Mouse (Mus musculus) cortical plate, adult 2 months (tissue): Measurements from ENCODE around the gene Celsr3. TPM values are rescaled to one million over a fixed set of nuclear protein-coding genes. Genes with fewer than 3 reads are reported as not detected.
A peak's percentile ranks its signal among the peaks of the same experiment; 100 is the strongest.

Source experiments
- H3K27ac ChIP-seq: fragments of 200-500 bp; 2 replicates; pipeline ENCODE4 v1.5.1; 2012; ENCODE audit warnings: low read length, control low read depth, inconsistent platforms; ENCODE audit not compliant: insufficient read depth
- H3K4me1 ChIP-seq: fragments of 200-500 bp; 2 replicates; pipeline ENCODE4 v1.6.1; 2011; ENCODE audit warnings: low read length; ENCODE audit not compliant: control insufficient read depth, insufficient read depth
- H3K4me3 ChIP-seq: fragments of 200-500 bp; 2 replicates; pipeline ENCODE4 v1.5.1; 2011; ENCODE audit warnings: mild to moderate bottlenecking, low read length, control low read depth; ENCODE audit not compliant: insufficient read depth
- CTCF ChIP-seq: fragments of 200-500 bp; IDR thresholded peaks from 2 replicates; pipeline ENCODE4 v1.5.1; 2011; ENCODE audit warnings: mild to moderate bottlenecking, control low read depth, low read length; ENCODE audit not compliant: insufficient read depth; ENCODE audit errors: extremely low read depth
- POLR2A ChIP-seq: fragments of 200-500 bp; IDR thresholded peaks from 2 replicates; pipeline ENCODE4 v1.6.1; 2011; ENCODE audit warnings: mild to moderate bottlenecking, low read length, control low read depth; ENCODE audit not compliant: insufficient read depth; ENCODE audit errors: extremely low read depth
- polyA plus RNA-seq: library from polyadenylated mRNA; depleted of rRNA; stranded (reverse); fragments of >200 nt; gene quantifications from 2 replicates; pipeline ENCODE4 v1.2.3, GENCODE M21; 2012; rRNA removed

Gene Celsr3
- 74.3 and 75.8 TPM in 2 replicates for polyA plus RNA-seq

GRCm38 (mm10) chr9:108825820-108826699 is at the start of gene Celsr3:
Gene Celsr3 (plus strand): TSS chr9:108826320.
- H3K4me1 ChIP-seq = no peaks in the 10 kb centered on the region; the same call in none of the 2 replicates

GRCm38 (mm10) chr9:108776614-108777013 is 49.5 kb upstream of the Celsr3 start:
- H3K4me3 ChIP-seq = no peak overlapping the region
- TF ChIP-seq CTCF (no peak), POLR2A (no peak)
- no peak overlapping the region for H3K27ac ChIP-seq
- H3K4me1 ChIP-seq = no peaks in the 10 kb centered on the region

More at GRCm38 (mm10) chr9:108825820-108826699, at the start of gene Celsr3:
- peak within 1 kb of the TSS; percentile 62 for H3K4me3 ChIP-seq
- TF ChIP-seq POLR2A (peak; percentile 27; the same call in 1 of the 2 replicates), CTCF (no peak)
- no peak within 1 kb of the TSS for H3K27ac ChIP-seq

GRCm38 (mm10) chr9:108777276-108777675 is 48.8 kb upstream of the Celsr3 start:
- no peak overlapping the region for H3K4me3 ChIP-seq
- no peak overlapping the region for H3K27ac ChIP-seq
- no peaks in the 10 kb centered on the region for H3K4me1 ChIP-seq
- no peak for TF ChIP-seq CTCF
- no peak for TF ChIP-seq POLR2A

GRCm38 (mm10) chr9:108780959-108781358 is 45.2 kb upstream of the Celsr3 start:
- H3K27ac ChIP-seq = no peak overlapping the region
- H3K4me1 ChIP-seq = no peaks in the 10 kb centered on the region; the same call in 1 of the 2 replicates
- no peak for TF ChIP-seq POLR2A
- TF ChIP-seq CTCF = no peak

GRCm38 (mm10) chr9:108781891-108782290 is 44.2 kb upstream of the Celsr3 start:
- no peak overlapping the region for H3K27ac ChIP-seq
- H3K4me3 ChIP-seq = no peak overlapping the region
- TF ChIP-seq POLR2A = no peak
- no peak for TF ChIP-seq CTCF
- H3K4me1 ChIP-seq = peaks cover 3% of the 10 kb centered on the region

More at GRCm38 (mm10) chr9:108780959-108781358, 45.2 kb upstream of the Celsr3 start:
- no peak overlapping the region for H3K4me3 ChIP-seq

GRCm38 (mm10) chr9:108782836-108783547 is 43.1 kb upstream of the Celsr3 start:
- H3K27ac ChIP-seq = no peak overlapping the region
- TF ChIP-seq POLR2A (no peak), CTCF (no peak)
- H3K4me3 ChIP-seq = peak overlapping the region; percentile 95
- H3K4me1 ChIP-seq = peaks cover 9% of the 10 kb centered on the region

- peak within 1 kb of the TSS; percentile 95 for H3K4me3 ChIP-seq
- H3K4me1 ChIP-seq = peaks cover 12% of the 10 kb centered on the region
- no peak for TF ChIP-seq CTCF
- TF ChIP-seq POLR2A = peak; percentile 71
- peak within 1 kb of the TSS; percentile 79 for H3K27ac ChIP-seq
These were observed 42.3 kb upstream of the Celsr3 start, which contains the start of gene Ip6k2 for GRCm38 (mm10) chr9:108783548-108784463. Gene Ip6k2 (plus strand): TSS chr9:108783796.

- Histone ChIP-seq H3K4me3 (peak overlapping the region; percentile 95), H3K4me1 (peaks cover 15% of the 10 kb centered on the region), H3K27ac (no peak overlapping the region)
- TF ChIP-seq POLR2A (no peak), CTCF (no peak)
These were observed 40.7 kb upstream of the Celsr3 start for GRCm38 (mm10) chr9:108785416-108785815.

- TF ChIP-seq POLR2A = no peak
- no peak for TF ChIP-seq CTCF
- H3K4me1 ChIP-seq = peaks cover 18% of the 10 kb centered on the region
- no peak overlapping the region; the same call in 1 of the 2 replicates for H3K4me3 ChIP-seq
- H3K27ac ChIP-seq = no peak overlapping the region
These were observed 39.6 kb upstream of the Celsr3 start for GRCm38 (mm10) chr9:108786494-108786893.
